Mouse (Mus musculus) urinary bladder, adult 2 months (tissue): ENCODE data around the gene Nr1h2. TPM values are rescaled to one million over a fixed set of nuclear protein-coding genes. Genes with fewer than 3 reads are reported as not detected.

Experiments
- DNase-seq: peaks from one replicate; pipeline ENCODE4 v3.0.0; 2022; ENCODE audit warnings: low spot score
- polyA plus RNA-seq: library from polyadenylated mRNA; depleted of rRNA; stranded (reverse); fragments of >200 nt; gene quantifications from 2 replicates; pipeline ENCODE4 v1.2.3, GENCODE M21; 2012; rRNA removed

Gene Nr1h2
- 89.0 and 106 TPM in 2 replicates for polyA plus RNA-seq

DNA sequence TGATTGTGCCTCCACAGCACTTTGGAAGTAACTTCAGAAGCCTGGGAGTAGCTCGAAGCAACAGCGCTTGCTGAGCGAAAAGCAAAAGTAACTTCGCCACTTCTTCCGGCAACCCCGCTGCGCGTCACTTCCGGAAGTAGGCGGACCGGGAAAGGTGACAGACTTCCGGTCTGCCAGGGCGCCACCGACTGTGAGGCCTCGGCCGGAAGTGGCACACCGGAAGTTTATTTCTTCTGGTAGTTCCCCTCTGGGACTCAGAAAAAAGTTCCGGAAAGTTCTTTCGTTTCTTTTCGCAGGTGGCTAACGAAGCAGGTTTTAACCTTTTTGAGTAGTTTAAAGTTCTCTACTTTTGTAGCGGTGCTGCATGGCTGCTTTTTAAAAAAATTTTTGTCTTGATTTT is at the start of gene Nr1h2:
Gene Nr1h2 (minus strand): TSS at position 126 of the 400 bp plus-strand sequence.
- DNase-seq: peak; percentile 80

DNA sequence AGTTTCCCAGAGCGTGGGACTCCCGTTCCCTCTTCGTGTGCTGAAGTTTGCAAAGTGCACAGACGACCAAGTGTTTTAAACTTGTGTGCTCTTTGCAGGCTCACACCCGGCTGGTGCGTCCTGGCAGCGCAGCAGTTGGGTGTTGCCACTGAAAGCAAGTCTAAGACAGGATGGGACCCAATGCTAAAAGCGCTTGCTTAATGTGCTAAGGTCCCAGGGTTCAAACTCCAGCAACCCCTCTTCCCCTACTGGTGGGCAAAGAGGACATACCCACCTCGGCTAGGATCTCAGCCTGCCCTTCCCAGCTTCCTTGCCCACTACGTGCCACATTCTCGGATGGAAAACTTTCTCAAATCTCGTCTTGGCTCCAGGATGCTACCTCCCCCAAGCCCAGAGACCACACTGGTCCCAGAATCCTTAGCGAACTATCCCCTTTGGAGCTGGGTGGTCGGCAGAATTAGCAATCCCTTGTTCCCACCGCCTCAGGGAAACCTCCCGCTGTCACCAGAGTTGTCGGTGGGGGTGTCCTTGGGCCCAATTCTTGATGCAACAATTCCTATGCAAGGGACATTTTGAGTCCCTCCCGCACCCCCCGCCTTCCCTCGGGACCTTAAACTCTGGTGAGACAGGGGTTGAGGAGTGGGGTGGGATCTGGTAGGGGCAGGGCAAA is 49.6 kb upstream of the Nr1h2 start:
- no peak for DNase-seq

DNA sequence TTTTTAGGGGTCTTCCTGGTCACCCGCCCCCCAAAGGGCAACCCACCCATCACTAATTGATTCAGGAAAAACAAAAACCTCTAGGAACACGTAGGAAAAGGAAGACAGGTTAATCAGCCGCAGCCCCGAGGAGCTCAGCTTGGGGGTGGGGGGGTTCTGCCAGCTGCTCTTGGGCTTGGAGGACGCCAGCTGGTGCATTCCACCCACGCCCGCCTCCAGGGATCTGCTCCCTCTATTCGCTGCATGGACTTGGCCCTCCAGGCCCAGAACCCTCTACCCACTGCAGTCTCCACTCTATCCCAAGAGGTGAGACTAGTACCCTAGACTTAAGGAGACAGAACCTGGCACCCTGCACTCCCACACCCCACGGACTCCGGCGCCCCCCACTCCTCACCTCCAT is 48.7 kb upstream of the Nr1h2 start:
- no peak for DNase-seq

DNA sequence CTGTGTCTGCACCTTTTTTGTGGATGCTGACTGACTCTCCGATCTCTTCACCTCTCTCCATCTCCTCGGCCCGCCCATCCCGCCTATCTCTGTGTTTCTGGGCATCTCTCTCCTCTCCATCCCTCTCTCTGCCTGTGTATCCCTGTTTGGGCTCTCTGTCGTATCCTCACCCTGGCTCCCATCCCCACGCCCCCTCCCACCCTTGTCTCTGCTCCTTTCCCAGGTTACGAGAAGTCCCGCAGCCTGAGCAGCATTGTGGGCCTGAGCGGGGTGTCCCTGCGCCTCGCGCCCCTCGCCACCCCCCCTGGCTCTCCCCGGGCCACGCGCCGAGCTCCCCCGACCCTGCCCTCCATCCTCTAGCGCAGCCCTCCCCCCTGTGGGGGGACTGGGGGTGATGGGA is 47.9 kb upstream of the Nr1h2 start:
- DNase-seq: no peak

DNA sequence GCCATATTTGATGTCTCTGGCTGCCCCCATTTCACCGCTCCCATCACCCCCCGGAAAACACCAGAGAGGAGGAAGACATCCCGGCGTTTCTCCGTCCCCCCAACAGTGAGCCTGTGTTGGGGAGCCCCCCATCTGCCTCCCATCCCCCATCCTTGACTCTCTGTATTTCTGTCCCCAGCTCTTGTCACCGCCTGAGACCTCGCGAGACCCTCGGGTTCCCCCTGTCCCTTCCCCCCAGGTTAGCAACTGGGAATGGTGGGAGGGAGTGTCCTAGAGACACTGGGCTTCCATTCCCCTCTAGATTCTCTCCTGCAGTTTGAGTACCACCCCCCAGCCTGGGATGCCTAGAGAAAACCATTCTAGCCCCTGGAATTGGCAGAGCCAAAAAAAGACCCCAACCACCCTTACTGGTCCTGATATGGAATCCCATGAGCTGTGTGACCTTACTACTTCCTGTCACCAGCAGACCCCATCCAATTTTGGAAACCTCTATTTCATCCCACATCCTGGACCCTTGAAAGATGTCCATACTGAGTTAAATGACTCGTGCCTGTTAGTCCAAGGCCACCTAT is 47.0 kb upstream of the Nr1h2 start:
- DNase-seq: no peak

DNA sequence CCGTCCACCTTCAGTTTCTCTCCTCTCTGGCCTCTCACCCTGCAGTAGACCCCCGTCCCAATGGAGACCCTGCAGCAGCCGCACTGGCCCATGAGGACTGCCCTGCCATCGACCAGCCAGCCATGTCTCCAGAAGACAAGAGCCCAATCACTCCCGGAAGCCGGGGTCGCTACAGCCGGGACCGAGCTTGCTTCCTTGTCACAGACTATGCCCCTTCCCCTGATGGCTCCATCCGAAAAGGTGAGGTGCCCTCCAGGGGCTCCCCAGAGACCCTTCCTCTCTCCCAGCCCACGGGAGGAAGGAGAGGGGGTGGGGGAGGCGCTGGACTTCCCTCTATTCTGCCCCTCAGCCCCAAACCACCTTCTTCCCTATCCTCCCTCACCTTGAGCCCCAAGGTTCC is 44.6 kb upstream of the Nr1h2 start:
- DNase-seq: no peak

DNA sequence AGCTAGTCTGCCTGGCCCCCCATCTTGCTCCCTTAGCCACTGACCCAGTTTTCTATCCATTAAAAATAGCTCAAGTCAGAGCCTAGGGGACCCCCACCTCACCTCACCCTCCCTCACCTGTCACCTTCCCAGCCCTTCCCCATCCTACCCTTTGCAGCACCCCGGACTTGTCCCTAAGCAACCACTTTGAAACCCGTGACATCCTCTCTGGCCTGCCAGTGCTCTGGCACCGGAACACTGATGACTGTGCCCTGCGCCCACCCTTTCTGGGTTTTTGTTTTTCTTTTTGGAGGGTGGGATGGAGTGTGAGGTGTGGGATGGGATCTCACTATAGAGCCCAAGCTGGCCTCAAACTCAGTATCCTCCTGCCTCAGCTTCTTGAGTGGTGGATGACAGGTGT is 43.9 kb upstream of the Nr1h2 start:
- no peak for DNase-seq

DNA sequence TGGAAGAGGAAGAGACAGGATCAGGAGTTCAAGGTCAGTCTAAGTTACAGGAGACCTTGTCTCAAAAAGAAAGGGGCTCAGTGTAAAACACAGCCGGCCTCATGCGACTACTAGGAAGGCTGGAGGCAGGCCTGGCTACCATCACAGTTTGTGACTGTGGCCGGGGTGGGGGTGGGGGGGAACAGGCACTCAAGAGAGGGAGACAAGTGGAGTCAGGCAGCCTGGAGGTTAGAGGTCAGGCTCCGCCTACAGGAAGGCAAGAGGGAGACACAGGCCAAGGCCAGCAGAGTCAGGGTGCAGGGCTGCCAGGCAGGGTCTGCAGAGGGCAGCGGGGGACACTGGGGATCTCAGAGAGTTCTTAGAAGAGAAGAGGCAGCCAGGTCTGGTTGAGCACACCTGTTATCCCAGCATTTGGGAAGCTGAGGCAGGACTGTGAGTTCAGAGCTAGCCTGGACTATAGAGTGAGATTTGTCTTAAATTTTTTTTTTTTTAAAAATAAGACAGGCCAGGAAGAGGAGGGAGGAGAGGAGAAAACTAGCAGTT is 43.3 kb upstream of the Nr1h2 start:
- no peak for DNase-seq

DNA sequence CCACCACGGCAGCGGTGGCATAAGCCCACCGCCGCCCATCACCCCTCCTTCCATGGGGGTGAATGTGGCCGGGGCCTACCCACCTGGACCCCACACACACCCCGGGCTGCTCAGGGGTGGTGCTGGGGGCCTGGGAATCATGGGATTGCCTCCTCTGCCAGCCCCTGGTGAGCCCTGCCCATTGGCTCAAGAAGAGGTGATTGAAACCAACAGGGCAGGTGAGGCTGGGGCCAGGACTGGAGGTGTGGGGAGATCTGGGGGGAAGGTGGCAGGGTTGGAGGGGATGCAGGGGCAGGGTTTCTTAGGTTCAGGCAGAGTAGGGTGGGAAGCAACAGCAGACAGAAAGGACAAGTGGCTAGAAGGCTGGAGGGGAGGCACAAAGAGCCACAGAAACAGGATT is 42.3 kb upstream of the Nr1h2 start:
- no peak for DNase-seq

DNA sequence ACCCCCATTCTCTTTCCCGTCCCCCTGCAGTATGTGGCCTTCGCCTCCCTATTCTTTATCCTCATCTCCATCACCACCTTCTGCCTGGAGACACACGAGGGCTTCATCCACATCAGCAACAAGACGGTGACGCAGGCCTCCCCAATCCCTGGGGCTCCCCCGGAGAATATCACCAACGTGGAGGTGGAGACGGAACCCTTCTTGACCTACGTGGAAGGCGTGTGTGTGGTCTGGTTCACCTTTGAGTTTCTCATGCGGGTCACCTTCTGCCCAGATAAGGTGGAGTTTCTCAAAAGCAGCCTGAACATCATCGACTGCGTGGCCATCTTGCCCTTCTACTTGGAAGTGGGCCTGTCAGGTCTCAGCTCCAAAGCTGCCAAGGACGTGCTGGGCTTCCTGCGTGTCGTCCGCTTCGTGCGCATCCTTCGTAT is 41.4 kb upstream of the Nr1h2 start:
- DNase-seq: no peak

DNA sequence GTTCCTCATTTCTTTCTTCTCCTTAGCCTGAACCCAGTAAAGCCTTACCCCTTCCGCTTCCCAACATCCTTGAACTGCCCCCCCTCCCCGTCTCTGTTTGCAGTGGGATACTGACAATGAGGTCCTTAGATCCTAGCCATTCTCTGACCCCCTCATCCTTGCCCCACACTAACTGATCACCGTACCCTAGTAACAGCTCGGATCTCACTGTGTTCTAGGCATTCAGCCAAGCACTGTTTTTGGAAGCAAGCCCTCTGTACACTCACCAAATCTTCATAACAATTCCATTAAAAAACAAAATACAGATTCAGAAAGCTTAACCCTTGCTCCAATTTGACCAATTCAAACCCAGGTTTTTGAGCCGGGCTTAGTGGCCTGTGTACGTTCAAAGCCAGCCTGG is 40.5 kb upstream of the Nr1h2 start:
- DNase-seq: no peak

DNA sequence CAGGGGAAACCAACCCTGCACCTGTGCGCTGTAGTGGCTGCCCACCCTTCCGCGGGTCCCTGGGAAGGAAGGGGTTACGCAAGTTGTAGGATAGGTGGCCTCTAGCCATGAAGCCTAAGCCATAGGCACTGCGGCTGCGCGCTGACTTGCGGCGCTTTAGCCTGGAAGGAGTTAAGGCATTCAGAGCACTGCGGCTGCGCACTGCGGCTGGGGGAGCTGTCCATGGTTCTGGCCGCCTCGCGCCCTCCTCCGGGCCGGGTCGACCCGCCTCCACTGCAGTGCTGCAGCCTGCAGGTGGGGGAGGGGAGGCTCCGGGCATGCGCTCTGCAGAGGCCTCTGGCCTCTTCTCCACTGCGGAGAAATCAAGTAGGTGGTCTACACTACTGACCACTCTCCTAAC is 40.0 kb upstream of the Nr1h2 start:
- peak; percentile 57 for DNase-seq

DNA sequence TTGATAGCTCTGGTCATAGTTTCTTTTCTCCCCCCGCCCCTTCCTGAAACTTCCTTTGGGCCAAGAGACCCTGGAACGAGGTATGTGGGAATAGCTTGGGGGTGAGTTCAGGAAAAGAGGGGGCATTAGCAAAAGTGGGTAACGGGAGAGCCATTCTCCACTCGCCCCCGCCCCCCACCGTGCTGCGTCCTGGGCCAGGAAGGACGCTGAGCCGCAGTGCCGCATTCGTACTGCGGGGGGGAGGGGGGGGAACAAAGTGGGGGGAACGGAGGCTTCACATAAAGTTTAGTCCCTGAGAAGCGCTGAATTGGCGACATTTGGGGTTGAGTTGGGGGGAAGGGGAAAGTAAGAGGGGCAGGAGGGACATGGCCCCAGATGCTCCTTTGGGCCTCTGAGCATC is 39.3 kb upstream of the Nr1h2 start:
- DNase-seq: no peak

DNA sequence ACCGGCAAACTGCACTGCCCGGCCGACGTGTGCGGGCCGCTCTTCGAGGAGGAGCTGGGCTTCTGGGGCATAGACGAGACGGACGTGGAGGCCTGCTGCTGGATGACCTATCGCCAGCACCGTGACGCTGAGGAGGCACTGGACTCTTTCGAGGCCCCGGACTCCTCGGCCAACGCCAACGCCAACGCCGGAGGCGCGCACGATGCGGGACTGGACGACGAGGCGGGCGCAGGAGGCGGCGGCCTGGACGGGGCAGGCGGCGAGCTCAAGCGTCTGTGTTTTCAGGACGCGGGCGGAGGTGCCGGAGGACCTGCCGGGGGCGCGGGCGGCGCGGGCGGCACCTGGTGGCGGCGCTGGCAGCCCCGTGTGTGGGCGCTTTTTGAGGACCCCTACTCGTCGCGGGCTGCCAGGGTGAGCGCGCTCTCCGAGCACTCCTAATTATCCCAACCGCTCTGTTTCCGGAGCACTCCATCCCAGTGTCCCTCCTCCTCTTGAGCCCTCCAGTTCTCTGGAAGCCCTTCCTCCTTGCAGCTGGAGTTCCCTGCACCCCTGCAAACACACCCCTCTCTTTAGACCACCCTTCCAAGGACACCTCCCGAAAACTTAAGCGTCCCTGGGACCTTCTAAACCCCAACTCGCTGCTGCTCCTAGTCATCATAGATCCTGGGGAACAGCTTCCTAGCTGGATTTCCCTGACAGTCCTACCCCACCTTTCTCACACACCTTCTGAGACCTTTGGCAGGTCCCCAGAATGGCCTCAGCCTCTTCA is 37.8 kb upstream of the Nr1h2 start:
- no peak for DNase-seq

DNA sequence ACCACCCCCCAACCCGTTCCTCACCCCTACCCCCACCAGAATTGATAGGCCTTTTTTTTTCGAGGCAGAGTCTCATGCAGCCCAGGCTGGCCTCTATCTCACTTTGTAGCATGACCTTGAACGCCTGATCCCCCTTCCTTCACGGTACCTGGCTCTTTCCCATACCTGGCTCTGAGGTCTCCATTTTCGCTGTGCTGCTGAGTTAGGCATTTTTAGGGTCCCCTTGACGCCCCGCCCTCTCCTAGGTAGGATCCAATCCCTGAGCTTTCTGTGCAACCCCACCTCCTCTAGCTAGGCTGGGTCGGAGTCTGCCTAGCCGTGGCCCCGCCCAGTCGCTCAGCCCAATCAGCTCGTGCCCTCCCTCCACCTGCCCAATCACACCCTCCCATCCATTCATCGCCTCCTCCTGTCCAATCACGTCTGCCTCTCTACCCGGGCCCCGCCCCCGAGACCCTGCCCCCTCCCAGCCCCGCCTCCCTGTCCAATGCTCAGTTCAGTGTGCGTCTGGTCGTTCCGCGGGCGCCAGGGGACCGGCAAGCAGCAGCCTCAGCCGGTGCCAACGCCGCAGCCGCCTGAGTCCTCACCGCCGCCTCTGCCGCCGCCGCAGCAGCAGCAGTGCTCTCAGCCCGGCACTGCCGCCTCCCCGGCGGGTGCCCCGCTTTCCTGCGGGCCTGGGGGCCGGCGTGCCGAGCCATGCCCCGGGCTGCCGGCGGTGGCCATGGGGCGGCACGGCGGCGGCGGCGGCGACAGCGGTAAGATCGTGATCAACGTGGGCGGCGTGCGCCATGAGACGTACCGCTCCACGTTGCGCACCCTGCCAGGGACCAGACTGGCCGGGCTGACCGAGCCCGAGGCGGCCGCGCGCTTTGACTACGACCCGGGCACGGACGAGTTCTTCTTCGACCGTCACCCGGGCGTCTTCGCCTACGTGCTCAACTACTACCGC is 36.9 kb upstream of the Nr1h2 start, which contains the start of gene Kcnc3:
Gene Kcnc3 (plus strand): TSS at position 263 of the 946 bp plus-strand sequence.
- peak; percentile 63 for DNase-seq

DNA sequence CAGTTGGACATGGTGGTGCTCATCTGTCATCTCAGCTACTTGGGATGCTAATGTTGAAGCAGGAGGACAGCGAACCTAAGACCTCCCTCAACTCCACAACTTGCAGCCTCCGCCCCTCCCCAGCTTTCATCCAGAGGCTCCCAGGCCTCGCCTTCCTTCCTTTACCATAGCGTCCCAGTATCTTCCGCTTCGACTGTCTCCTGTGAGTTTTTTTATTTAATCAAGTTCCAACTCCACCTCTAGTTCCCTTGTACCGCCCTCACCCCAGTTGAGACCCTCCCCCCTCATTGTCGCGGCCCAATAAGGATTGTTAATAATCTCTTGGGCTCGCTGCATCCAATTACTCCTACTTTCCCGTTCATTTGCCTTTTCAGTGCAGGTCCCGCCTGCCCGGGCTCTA is 36.2 kb upstream of the Nr1h2 start:
- DNase-seq: no peak

DNA sequence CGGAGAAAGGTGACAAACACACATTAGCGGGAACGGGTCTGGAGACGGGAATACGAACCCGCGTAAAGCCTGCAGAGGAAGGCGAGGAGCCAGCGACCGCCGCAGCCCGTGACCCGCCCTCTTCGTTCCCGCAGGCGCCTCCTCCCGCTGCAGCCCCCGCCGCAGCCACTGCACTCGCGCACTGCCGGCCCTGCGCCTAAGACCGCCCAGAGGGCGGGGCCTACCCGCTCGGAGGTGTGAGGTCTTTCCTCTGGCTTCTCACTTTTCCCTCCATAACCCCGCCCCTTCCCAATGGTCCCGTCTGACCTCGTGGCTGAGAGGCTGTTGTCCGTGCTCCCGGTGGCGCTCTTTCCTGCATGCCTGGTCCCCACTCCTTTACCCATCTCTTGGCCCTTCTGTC is 35.4 kb upstream of the Nr1h2 start:
- no peak for DNase-seq

DNA sequence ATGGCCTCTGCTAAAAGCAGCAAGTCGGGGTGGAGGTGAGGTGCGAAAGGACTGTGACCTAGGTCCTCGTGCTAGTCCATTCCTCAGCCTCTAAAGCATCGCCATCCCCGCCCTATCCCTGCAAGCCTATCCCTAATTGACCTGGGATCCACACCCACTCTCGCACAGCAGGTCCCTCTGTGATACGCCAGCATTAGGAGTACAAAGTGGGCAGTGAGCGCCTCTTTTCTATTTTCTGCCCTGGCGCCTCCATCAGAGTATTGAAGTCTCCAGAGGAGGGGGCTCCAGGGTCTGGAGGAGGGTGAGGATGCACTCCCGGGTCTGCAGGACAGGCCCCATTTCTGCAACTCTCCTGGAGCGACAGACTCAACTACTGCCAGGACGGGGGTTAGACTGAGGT is 34.6 kb upstream of the Nr1h2 start:
- no peak for DNase-seq

DNA sequence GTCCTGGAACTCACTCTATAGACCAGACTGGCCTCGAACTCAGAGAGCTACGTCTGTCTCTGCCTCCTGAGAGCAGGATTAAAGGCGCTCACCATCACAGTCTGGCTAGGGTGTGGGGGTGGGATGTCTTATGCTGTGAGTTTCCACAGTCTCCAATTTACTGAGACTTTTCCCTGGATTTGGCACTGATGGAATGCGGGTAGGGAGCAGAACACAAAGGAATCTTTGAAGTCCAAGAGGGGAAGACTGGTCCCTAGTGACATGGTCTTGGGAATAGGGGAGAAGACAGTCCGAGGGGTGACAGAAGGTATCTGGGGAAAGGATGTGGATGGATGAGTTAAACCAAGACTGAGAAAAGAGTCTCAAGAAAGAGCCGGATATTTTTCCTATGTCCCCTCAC is 33.9 kb upstream of the Nr1h2 start:
- no peak for DNase-seq

DNA sequence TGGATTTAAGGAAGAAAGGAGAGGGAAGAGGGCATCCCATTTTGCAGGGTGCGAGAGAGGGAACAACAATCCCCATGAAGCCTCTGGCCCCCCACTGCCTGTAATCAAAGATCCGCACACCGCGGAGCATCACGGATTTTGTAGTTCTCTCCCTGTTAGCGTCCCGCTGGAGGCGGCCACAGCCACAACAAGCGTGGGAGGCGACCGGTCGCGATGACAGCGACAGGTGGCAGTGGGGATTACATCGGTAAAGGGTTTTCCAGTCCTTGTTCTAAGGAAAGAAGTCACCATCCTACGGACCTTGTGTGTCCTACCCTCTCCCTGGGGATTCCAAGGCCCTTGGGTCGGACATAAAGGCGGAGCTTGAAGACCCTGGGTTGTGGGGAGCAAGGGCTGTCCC is 33.2 kb upstream of the Nr1h2 start:
- DNase-seq: no peak

DNA sequence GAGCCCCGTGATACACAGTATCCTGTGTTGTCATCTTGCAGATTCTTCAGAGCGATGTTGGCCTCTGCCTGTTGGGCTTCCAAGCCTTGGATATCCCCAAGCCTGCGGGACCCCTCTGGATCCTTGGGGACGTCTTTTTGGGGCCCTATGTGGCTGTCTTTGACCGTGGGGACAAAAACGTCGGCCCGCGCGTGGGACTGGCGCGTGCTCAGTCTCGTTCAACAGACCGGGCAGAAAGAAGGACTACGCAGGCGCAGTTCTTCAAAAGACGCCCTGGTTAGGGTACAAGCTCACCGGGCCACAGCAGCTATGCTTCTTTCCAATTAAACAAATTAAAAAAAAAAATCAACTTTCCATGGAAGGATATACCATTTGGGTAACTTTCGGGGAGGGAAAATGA is 32.8 kb upstream of the Nr1h2 start:
- DNase-seq: no peak

DNA sequence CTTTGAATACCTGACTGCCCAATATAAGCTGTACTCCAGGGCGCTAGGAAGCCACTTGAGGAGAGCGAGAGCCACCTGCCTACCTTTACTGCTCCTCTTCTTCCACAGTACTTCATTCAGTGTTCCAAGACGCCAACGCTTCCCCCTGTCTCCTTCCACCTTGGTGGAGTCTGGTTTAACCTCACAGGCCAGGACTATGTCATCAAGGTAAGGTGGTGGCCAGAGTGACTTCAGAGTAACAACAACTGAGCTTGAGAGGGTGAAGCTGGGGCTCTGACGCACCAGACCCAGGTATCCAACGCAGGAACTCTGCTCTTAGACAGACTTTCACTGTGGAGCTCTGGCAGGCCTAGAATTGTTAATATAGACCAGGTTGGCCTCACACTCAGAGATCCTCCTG is 31.9 kb upstream of the Nr1h2 start:
- no peak for DNase-seq
